Mouse (Mus musculus) testis, adult 2 months (tissue): Measurements from ENCODE around the gene Kcnj9.

Source experiments
- CTCF ChIP-seq: fragments of 200-500 bp; IDR thresholded peaks from 2 replicates; pipeline ENCODE4 v1.5.1; 2012; ENCODE audit warnings: low read depth, mild to moderate bottlenecking, inconsistent platforms, low read length, moderate library complexity; ENCODE audit not compliant: control insufficient read depth, insufficient read depth, insufficient replicate concordance
- POLR2A ChIP-seq: fragments of 200-500 bp; IDR thresholded peaks from 2 replicates; pipeline ENCODE4 v1.6.1; 2012; ENCODE audit warnings: low read depth, mild to moderate bottlenecking, inconsistent platforms, low read length, moderate library complexity; ENCODE audit not compliant: control insufficient read depth

DNA sequence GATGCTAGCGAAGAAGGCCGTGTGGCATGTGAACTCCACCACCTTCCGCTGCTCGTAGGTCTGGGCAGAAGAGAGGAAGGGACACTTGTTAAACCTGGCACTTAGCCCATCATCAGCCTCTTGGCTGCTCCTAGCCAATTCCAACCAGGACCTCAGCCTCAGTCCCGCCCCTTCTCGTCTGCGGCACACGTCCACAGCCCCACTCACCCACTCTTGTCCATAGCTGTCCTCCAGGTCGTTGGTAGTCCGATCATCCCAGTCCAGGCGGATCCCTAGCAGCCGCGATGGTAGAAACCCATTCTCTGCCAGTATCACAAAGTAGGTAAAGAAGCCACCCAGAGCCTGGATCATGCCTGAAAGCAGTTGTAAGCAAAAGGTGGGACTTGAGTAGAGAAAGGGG is 50.8 kb downstream of the Kcnj9 start:
- no peak for TF ChIP-seq CTCF
- TF ChIP-seq POLR2A = no peak
